Mouse (Mus musculus) brain, embryonic 14.5 days (tissue): Measurements from ENCODE around the gene Atg7.

Experiments
- CTCF ChIP-seq: fragments of 200-500 bp; IDR thresholded peaks from 2 replicates; pipeline ENCODE4 v1.5.1; 2012; ENCODE audit warnings: inconsistent platforms, mild to moderate bottlenecking, moderate library complexity, borderline replicate concordance; ENCODE audit not compliant: insufficient read depth, insufficient read length; ENCODE audit errors: extremely low read depth
- POLR2A ChIP-seq: fragments of 200-500 bp; IDR thresholded peaks from 2 replicates; pipeline ENCODE4 v1.6.1; 2012; ENCODE audit warnings: mild to moderate bottlenecking, inconsistent platforms, borderline replicate concordance; ENCODE audit not compliant: poor library complexity, insufficient read depth, insufficient read length, severe bottlenecking; ENCODE audit errors: extremely low read depth

DNA sequence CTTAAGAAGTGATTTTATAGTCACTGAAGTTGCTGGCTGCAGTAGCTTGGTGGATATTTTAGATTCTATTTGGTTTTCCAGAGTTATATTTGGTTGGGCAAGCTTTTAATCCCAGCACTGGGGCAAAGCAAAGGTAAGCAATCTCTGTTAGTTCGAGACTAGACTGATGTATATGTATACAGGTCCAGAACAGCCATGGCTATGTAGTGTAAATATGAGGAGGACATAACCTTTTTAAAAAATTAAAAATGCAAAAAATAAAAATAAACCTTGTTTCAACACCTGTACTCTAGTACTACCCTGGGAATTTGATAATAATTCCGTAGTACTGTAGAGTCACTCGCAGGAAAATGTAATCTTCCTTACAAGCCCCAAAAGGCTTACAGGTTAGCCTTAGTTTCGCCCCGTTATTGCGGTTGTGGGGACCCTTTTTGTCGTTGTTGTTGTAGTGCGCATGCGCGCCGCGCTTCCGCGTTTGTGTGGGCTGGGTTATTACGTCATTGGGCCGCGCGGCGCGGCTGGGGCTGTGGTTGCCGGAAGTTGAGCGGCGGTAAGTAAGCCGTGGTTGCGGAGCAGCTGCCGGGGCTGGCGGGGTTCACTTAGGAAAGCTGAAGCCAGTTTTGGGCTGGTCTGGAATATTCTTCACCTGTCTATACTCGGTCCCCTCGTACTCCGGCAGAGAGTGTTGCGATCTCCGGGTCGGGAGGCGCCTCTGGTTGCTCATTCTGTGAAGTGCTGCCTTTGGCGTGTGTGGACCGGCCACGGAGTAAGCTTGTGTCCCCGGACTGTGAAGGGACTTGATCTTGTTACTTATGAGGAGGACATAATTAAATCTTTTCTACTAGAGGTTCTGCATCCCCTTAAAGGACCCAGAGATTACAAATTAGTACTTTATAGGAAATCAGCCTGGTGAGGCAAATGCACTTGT lies at the start of gene Atg7:
- TF ChIP-seq CTCF = no peak
- peak; percentile 47; the same call in 1 of the 2 replicates for TF ChIP-seq POLR2A
